Mouse (Mus musculus) spleen, postnatal 36 days (tissue): ENCODE data around the gene Bbs7.

ENCODE experiments used
- DNase-seq, 2 experiments: peaks; one replicate each; pipeline ENCODE4 v3.0.0; 2022; ENCODE audit warnings: low spot score in 2 of 2, mixed read lengths in 1 of 2

Gene Bbs7

DNA sequence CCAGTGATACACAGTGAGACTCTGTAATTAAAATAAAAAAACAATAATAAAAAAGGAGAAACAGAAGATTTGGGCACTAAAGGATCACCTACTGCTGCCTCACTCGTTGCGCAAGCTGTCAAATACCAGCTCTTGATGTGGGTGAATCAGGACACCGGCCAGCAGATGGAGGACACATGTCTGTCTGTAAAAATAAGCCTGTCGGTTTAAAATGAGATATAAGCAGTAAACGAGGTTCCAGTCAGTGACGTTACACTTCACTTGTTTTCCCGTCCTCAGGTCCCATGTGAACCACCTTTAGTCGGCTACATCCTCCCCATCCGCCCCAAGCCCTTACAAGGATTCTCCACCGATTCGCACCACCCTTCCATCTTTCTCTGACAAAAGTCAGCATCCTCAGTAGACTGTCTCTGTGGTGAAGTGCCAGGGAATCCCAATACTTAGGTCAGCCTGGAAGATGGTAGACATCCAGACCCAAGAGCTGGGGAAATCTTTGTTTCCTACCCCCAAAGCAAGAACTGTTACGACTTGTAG lies 61.4 kb downstream of the Bbs7 start:
- DNase-seq: no peak

DNA sequence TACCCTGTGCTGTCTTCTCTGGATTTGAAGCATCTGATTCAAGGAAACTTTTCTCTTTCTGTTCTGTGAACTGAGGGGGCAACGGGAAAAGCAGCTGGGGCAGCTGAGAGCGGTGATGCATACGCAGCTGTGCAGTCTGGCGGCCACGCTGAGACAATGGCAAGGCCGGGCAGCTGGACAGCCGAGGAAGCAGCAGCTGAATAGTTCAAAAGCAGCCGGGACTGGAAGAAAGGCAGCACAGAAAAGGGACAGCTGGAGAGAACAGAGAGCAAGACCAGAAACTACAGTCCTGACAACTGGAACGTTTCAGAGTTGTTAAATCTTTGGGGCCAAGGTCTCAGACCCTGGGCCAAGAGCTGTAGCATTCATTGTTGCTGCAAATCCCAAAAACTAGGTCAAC lies 61.9 kb downstream of the Bbs7 start:
- DNase-seq: no peak

DNA sequence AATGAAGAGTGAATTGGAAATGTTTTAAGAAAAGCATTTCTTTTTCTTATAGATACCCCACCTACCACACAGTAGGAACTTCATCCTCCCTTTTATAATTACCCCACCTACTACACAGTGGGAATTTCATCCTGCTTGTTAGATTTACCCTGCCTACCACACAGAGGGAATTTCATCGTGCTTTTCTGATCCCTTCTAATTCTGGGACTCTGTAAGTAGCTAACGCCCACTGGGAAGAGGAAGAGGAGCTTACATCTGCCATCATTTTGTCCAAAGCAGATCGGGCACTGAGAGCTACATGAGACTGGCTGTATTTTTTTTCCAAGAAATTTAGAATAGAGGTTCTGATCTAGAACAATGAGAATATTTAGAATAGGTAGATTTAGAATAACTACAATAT lies 68.3 kb downstream of the Bbs7 start:
- no peak for DNase-seq

DNA sequence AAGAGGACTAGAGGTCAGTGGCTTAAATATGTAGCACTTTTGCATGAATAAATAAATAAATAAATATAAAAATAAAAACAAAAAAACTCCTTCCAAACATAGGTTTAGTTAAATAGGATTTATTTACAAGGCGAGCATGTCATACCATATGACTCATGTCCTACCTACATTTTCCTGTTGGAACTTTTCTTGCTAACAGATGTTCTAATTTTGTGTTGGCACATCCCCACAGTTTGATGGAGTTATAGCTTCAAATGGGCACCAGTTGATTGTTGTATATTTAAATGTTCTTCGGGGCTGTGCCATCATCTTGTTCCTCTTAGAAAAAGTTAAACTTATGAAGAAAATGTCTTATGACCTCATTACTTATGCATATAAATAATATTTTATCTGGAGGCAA lies 71.9 kb downstream of the Bbs7 start:
- no peak for DNase-seq

DNA sequence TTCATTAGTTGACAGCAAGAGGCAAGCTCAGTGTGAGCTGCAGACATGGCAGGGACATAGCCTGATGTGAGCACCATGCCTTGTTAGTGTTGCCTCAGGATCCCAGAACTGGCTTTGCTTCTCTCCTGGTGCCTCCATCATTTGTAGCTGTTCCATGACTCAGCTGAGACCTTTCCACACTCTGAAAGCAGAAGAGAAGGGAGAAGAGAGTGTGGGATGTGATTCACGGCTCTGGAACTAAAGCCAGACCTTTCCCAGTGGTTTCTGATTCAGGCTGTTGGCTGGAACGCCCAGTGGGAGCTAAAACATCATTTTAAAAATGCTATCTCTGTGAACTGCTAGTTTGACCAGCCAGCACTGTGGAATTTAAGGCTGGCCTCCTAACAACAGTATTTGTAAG lies 72.5 kb downstream of the Bbs7 start:
- no peak for DNase-seq

DNA sequence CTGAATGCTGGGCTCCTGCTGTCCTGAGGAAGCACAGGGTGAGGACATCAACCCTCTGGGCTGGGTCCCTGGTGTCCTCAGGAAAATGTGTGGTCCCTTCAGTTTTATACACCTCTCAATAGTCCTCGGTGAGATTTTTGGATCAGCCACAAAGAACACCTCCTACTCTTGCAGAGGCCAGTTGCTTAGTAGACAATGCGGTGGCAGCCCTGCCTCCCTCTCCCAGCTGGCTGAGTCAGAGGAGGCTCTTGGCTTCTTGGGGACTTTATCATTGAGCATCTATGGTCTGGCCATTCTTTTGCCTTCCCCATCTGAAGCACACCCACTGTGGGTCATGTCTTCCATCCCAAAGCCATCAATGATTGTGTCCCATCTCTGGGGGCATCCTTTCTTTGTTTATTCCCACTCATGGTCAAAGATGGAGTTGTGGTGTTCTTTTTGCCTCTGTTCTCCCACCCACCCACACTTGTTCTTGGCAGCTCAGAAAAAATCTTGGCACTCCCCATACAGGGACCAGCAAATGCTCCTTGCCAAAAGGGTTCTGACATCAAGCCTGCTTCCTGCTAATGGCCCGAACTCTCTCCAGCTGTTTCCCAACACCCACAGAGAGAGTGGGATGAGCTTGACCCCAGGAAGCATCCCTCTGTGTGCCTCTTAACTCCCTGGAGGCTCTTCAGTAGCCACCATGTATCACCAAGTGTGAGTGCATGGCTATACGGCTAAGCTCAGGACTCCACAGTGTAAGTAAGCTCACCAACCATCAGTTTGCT lies 75.4 kb downstream of the Bbs7 start:
- no peak for DNase-seq

DNA sequence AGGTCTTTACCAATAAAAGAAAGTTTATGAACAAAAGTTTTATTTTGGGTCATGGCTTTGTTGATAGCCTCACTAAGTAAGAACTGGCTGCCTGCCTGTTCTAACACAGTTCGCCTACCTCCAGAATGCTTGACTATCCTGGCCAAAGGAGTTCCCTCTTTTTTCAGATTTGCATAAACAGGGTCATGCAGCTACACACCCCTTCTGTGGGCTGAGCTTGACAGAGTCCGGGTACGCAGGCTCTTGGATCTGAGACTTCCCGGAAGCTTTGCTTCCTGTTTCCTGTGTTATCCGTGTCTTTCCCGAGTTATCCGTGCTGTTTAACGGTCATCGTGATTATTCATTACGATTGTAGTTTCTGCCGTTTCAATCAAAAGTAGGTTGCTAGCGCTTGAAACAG lies 77.2 kb downstream of the Bbs7 start:
- no peak for DNase-seq

DNA sequence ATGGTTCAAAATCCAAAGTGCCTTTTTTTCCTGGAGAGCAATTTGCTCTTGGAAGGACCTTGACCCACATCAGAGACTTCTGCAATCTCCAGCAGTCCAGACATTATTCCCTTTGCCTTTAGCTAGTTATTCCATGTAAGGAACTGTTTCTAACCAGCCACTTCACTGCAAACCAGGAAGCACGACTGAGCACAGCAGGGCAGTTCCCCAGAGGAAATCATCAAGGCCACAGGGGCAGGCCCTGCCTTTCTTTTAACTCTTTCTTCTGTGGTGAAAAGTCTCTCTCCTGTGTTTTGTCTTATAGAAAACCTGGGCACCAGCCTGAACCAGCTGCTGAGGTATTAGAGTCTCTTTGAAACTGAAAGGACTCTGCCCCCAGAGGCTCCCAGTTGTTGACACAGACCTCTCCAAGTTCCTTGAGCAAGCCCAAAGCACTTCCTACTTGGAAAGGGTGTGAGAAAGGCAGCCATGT lies 80.0 kb downstream of the Bbs7 start:
- no peak for DNase-seq

DNA sequence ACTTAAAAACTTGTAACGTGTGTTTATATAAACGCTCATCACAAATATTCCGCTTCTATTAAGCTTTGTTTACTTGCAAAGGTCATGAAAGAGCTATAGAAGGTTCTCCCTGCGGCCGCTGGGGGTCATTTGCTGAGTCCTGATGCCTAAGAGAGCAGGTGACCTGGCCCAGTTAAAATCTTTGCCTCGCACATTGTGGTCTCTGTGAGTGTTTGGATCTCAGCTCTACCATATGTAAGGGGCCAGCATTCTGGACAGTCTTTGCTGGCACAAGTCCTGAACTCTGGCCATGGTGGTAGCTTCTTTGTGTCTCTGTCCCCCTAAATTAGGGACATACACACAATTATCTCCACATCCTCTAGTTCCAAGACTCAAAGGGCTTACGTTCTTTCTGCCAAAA lies 80.5 kb downstream of the Bbs7 start:
- DNase-seq: no peak

DNA sequence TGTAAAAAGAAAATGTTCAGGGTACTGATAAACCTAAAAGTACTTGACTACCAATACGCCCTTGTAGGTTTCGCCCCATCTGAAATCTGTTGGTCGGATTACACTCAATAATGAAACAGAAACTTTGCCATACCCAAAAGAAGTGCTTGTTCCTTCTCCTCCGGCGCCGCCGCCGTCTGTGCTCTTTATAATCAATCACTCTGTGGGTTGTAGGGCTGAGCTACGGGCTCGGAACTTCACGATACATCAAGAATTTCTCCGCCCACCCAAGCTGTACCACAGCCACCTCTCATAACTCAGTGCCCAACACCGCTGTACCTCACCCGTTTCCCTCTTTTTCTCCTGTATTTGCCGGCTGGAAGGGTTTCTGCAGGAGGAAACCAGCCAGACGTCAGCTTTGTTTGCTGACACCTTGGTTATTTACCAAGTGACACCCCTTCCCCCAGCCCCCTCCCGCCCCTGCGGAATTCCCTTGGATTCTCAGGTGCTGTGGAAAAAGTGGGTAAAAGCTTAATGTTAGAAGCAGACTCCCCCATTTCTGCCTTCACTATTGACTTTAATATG lies 81.2 kb downstream of the Bbs7 start:
- no peak for DNase-seq

DNA sequence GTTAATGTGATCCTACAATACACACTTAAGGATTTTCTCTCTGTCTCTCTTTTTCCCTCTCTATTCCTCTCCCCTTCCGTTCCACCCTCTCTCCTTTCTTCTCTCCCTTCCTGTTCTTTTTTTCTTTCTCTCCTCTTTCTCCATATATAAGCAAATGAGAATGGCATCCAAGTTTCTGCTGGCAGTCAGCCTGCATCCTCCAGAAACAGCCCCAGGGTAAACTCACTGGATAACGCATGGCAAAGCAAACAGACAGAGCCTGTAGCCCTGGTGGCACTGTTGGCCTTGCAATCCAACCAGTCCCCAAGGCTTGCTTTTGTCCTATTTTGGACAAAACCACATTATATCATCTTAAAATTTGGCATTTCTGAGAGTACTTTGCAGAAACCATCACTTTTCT lies 82.0 kb downstream of the Bbs7 start:
- DNase-seq: no peak

DNA sequence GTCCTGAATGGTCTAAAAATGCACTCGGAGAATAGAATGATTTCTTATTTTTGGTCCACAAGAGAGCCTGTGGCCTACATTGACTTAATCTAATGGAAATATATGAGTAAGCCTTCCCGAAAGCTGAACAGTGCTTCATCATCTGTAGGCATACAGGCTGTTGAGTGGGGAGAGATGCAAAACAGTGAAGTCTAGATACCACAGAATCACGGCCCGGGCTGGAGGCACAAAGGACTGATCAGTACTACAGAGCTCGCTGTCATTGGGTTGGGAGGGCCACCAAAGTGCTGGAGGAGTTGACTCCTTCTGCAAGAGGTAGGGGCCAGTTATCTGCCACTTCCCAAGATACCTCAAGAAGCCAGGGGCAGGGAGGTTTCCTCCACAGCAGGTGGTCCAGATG lies 82.5 kb downstream of the Bbs7 start:
- no peak for DNase-seq

DNA sequence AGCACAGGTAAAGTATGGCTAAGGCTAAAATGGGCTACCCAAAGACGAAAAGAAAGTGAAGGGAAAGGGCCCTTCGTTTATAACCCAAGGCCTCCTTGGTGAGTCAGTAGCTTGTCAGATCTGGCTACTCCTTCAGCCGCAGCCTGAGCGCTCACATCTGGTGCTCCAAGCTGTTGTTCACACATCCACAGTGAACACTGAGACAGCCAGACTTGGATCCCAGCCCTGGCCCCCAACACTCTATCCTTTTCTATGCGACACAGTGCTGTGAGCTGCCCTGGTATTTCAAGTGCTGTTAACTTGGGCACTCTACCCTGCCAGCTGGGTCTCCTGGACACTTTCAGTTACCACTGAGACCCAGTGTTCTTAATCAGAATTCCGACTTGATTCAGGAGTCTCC lies 82.9 kb downstream of the Bbs7 start:
- no peak for DNase-seq

DNA sequence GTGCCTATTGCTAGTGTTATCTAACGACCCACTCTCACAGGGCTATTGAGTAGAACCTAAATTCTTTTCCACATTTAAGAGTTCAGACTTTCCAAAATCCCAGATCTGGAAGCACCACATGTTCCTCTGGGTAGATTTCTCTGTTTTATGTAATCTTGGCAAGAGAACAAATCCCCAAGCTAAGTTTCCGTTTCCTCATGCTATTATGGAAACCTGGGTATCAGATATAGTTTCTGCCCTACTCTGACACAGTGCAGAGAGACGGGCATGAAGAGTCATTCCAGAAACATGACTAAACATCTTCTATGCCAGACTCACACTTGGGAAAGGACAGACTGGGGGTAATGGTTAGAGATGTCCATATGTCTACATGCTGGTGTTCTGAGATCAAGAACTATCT lies 88.8 kb downstream of the Bbs7 start:
- no peak for DNase-seq
